Mouse (Mus musculus) activated CD4-positive, CD25-positive, alpha-beta regulatory T cell, adult 9 weeks (primary cell): ENCODE data around the gene Pcnx4. TPM values are rescaled to one million over a fixed set of nuclear protein-coding genes. Genes with fewer than 3 reads are reported as not detected.

Experiments
- polyA plus RNA-seq: library from polyadenylated mRNA; unstranded; fragments of 100-300 nt; shearing (Covaris generic); gene quantifications from one replicate; pipeline ENCODE4 v1.2.1, GENCODE M21; 2017

Pcnx4 gene
- 6.2 TPM for polyA plus RNA-seq

GRCm38 (mm10) chr12:72536021-72536597, at the start of gene Pcnx4:
TSS of gene Pcnx4 (plus strand) at chr12:72536383.

Other genes starting within 250 kb of the Pcnx4 start
- gene Rtn1, start 127.3 kb upstream of the Pcnx4 start, polyA plus RNA-seq: not detected
- gene Lrrc9, start 94.5 kb upstream of the Pcnx4 start, polyA plus RNA-seq: not detected
- gene Gm4756, start 113.3 kb downstream of the Pcnx4 start, polyA plus RNA-seq: not detected
- gene Dhrs7, start 128.5 kb downstream of the Pcnx4 start, polyA plus RNA-seq: 93.9 TPM
- gene Ppm1a, start 221.1 kb downstream of the Pcnx4 start, polyA plus RNA-seq: 12.4 TPM